Mouse (Mus musculus) forebrain, embryonic 12.5 days (tissue): Measurements from ENCODE around the gene Erp29. TPM values are rescaled to one million over a fixed set of nuclear protein-coding genes. Genes with fewer than 3 reads are reported as not detected.
A peak's percentile ranks its signal among the peaks of the same experiment; 100 is the strongest.

Experiments
- ATAC-seq: fragments of 200-750 bp; cut with Nextera tagmentation; 2 replicates; pipeline ENCODE4 v1.8.0; 2017; ENCODE audit warnings: moderate TSS enrichment; ENCODE audit not compliant: low FRiP score
- H3K27ac ChIP-seq: fragments of 300-500 bp; sonication (generic); 2 replicates; pipeline ENCODE4 v1.5.1; 2016; ENCODE audit warnings: mild to moderate bottlenecking
- H3K27me3 ChIP-seq: fragments of 300-500 bp; sonication (generic); 2 replicates; pipeline ENCODE4 v1.6.1; 2016; ENCODE audit warnings: mild to moderate bottlenecking
- H3K36me3 ChIP-seq: fragments of 300-500 bp; sonication (generic); replicated peaks from 2 replicates; pipeline ENCODE4 v1.6.1; 2016; ENCODE audit warnings: mild to moderate bottlenecking
- H3K4me1 ChIP-seq: fragments of 300-500 bp; sonication (generic); 2 replicates; pipeline ENCODE4 v1.6.1; 2016
- H3K4me2 ChIP-seq: fragments of 300-500 bp; sonication (generic); 2 replicates; pipeline ENCODE4 v1.6.1; 2016; ENCODE audit warnings: mild to moderate bottlenecking, moderate library complexity
- H3K4me3 ChIP-seq: fragments of 300-500 bp; sonication (generic); replicated peaks from 2 replicates; pipeline ENCODE4 v1.5.1; 2016; ENCODE audit warnings: mild to moderate bottlenecking
- H3K9ac ChIP-seq: fragments of 300-500 bp; sonication (generic); 2 replicates; pipeline ENCODE4 v1.6.1; 2016; ENCODE audit warnings: mild to moderate bottlenecking
- H3K9me3 ChIP-seq: fragments of 300-500 bp; sonication (generic); 2 replicates; pipeline ENCODE4 v1.6.1; 2016
- WGBS: fragments of 180-500 bp; shearing (Covaris S2); methylation state at CpG from one replicate; pipeline ENCODE4 v1.1.7; 2016; 5-methylcytosine and 5-hydroxymethylcytosine counted together
- polyA plus RNA-seq: library from polyadenylated mRNA; unstranded; fragments of >200 nt; fragmentation: Nextera tagmentation; extraction: Ambion mirVana; gene quantifications from 2 replicates; pipeline ENCODE4 v1.2.1, GENCODE M21; 2016

Erp29 gene
- polyA plus RNA-seq, 1 experiment from 2014 or later, result 115 TPM

- WGBS, result under 1% methylated on average over 67 of the region's 67 CpGs
- peaks cover 17% of the 10 kb centered on the region for H3K4me1 ChIP-seq
- H3K9me3 ChIP-seq, result no peaks in the 10 kb centered on the region
- H3K9ac ChIP-seq, result peak overlapping the region; percentile 92
- H3K4me2 ChIP-seq, result peak overlapping the region; percentile 95
- H3K4me3 ChIP-seq, result peak overlapping the region; percentile 98
- peak overlapping the region; percentile 67 for H3K27ac ChIP-seq
- H3K27me3 ChIP-seq, result no peaks in the 10 kb centered on the region
- peak; percentile 77 for ATAC-seq
- 0 out of 2 replicates have a peak, but pooled peaks cover 8% of the 10 kb centered on the region for H3K36me3 ChIP-seq
These were observed 54.0 kb downstream of the Erp29 start for GRCm38 (mm10) chr5:121398146-121398964.

- Histone ChIP-seq H3K9ac (peak within 1 kb of the TSS; percentile 92), H3K27ac (peak within 1 kb of the TSS; percentile 86), H3K4me3 (peak within 1 kb of the TSS; percentile 98), H3K4me1 (peaks cover 17% of the 10 kb centered on the region), H3K36me3 (0 out of 2 replicates have a peak, but pooled peaks cover 8% of the 10 kb centered on the region), H3K4me2 (peak within 1 kb of the TSS; percentile 95), H3K27me3 (no peaks in the 10 kb centered on the region), H3K9me3 (no peaks in the 10 kb centered on the region)
- peak; percentile 97 for ATAC-seq
- 9% methylated on average over 53 of the region's 53 CpGs for WGBS
These were observed 54.8 kb downstream of the Erp29 start, which contains the start of gene Naa25 for GRCm38 (mm10) chr5:121397187-121398145. TSS of gene Naa25 (plus strand) at chr5:121397936.

GRCm38 (mm10) chr5:121395621-121396020 is 56.7 kb downstream of the Erp29 start:
- Histone ChIP-seq H3K27ac (no peak overlapping the region), H3K9ac (no peak overlapping the region), H3K4me2 (no peak overlapping the region), H3K4me3 (no peak overlapping the region), H3K9me3 (no peaks in the 10 kb centered on the region), H3K36me3 (no peaks in the 10 kb centered on the region), H3K27me3 (no peaks in the 10 kb centered on the region), H3K4me1 (peaks cover 17% of the 10 kb centered on the region)
- WGBS, result 86% methylated on average over 5 of the region's 5 CpGs
- ATAC-seq, result no peak

GRCm38 (mm10) chr5:121393402-121393801 is 58.9 kb downstream of the Erp29 start:
- H3K9me3 ChIP-seq, result no peaks in the 10 kb centered on the region
- ATAC-seq, result no peak
- H3K27ac ChIP-seq, result no peak overlapping the region
- H3K9ac ChIP-seq, result no peak overlapping the region
- H3K4me3 ChIP-seq, result no peak overlapping the region
- H3K27me3 ChIP-seq, result peaks cover 5% of the 10 kb centered on the region; the same call in 1 of the 2 replicates
- WGBS, result 79% methylated on average over 3 of the region's 3 CpGs
- no peaks in the 10 kb centered on the region for H3K36me3 ChIP-seq
- H3K4me1 ChIP-seq, result peaks cover 7% of the 10 kb centered on the region
- no peak overlapping the region for H3K4me2 ChIP-seq

GRCm38 (mm10) chr5:121392667-121393380 is 59.5 kb downstream of the Erp29 start:
- Histone ChIP-seq H3K27ac (no peak overlapping the region), H3K4me1 (peaks cover 7% of the 10 kb centered on the region), H3K36me3 (no peaks in the 10 kb centered on the region), H3K27me3 (peaks cover 5% of the 10 kb centered on the region; the same call in 1 of the 2 replicates), H3K9ac (no peak overlapping the region), H3K4me2 (no peak overlapping the region), H3K9me3 (no peaks in the 10 kb centered on the region), H3K4me3 (no peak overlapping the region)
- ATAC-seq, result no peak
- WGBS, result 59% methylated on average over 16 of the region's 16 CpGs

GRCm38 (mm10) chr5:121389691-121390090 is 62.6 kb downstream of the Erp29 start:
- H3K27ac ChIP-seq, result no peak overlapping the region

GRCm38 (mm10) chr5:121389106-121389505 is 63.2 kb downstream of the Erp29 start:
- ATAC-seq, result no peak

More at GRCm38 (mm10) chr5:121389691-121390090, 62.6 kb downstream of the Erp29 start:
- Histone ChIP-seq H3K27me3 (peaks cover 16% of the 10 kb centered on the region), H3K9me3 (no peaks in the 10 kb centered on the region), H3K36me3 (no peaks in the 10 kb centered on the region), H3K4me1 (peaks cover 11% of the 10 kb centered on the region), H3K4me3 (no peak overlapping the region), H3K4me2 (no peak overlapping the region), H3K9ac (0 out of 2 replicates have a peak overlapping the region, but pooled peaks have one; percentile 7)
- no peak for ATAC-seq

GRCm38 (mm10) chr5:121387126-121387525 is 65.2 kb downstream of the Erp29 start:
- Histone ChIP-seq H3K36me3 (0 out of 2 replicates have a peak, but pooled peaks cover 5% of the 10 kb centered on the region), H3K4me3 (no peak overlapping the region), H3K9ac (no peak overlapping the region), H3K4me1 (peaks cover 22% of the 10 kb centered on the region), H3K4me2 (no peak overlapping the region), H3K27ac (no peak overlapping the region), H3K27me3 (peaks cover 16% of the 10 kb centered on the region), H3K9me3 (no peaks in the 10 kb centered on the region)
- 65% methylated on average over 4 of the region's 4 CpGs for WGBS
- no peak for ATAC-seq

More at GRCm38 (mm10) chr5:121389106-121389505, 63.2 kb downstream of the Erp29 start:
- Histone ChIP-seq H3K4me2 (no peak overlapping the region), H3K9me3 (no peaks in the 10 kb centered on the region), H3K4me3 (no peak overlapping the region), H3K9ac (0 out of 2 replicates have a peak overlapping the region, but pooled peaks have one; percentile 21), H3K4me1 (peaks cover 16% of the 10 kb centered on the region), H3K27ac (0 out of 2 replicates have a peak overlapping the region, but pooled peaks have one; percentile 25), H3K27me3 (peaks cover 16% of the 10 kb centered on the region), H3K36me3 (no peaks in the 10 kb centered on the region)
- 66% methylated on average over 7 of the region's 7 CpGs for WGBS

- Histone ChIP-seq H3K9me3 (no peaks in the 10 kb centered on the region), H3K36me3 (peaks cover 13% of the 10 kb centered on the region), H3K27me3 (peaks cover 16% of the 10 kb centered on the region), H3K4me2 (peak overlapping the region; percentile 71), H3K9ac (peak overlapping the region; percentile 40; the same call in 1 of the 2 replicates), H3K27ac (no peak overlapping the region), H3K4me3 (peak overlapping the region; percentile 85), H3K4me1 (peaks cover 22% of the 10 kb centered on the region)
- no peak for ATAC-seq
- WGBS, result 34% methylated on average over 22 of the region's 22 CpGs
These were observed 66.0 kb downstream of the Erp29 start for GRCm38 (mm10) chr5:121386120-121386909.

- H3K27me3 ChIP-seq, result peaks cover 16% of the 10 kb centered on the region
- H3K4me3 ChIP-seq, result peak within 1 kb of the TSS; percentile 85
- ATAC-seq, result peak; percentile 98
- H3K9ac ChIP-seq, result peak within 1 kb of the TSS; percentile 84
- 1% methylated on average over 23 of the region's 45 CpGs for WGBS
- peaks cover 20% of the 10 kb centered on the region for H3K36me3 ChIP-seq
- H3K4me1 ChIP-seq, result peaks cover 22% of the 10 kb centered on the region
- peaks cover 6% of the 10 kb centered on the region; the same call in 1 of the 2 replicates for H3K9me3 ChIP-seq
- peak within 1 kb of the TSS; percentile 71 for H3K4me2 ChIP-seq
- peak within 1 kb of the TSS; percentile 85 for H3K27ac ChIP-seq
These were observed 66.7 kb downstream of the Erp29 start, which contains the start of gene Trafd1 for GRCm38 (mm10) chr5:121385461-121386119. TSS of gene Trafd1 (minus strand) at chr5:121385632.
